ENCODE assay signal across 23 mouse cellular contexts in genomic region chr12:69171307-69171706, GRCm38 (mm10). TPM values are rescaled to one million over a fixed set of nuclear protein-coding genes. Genes with fewer than 3 reads are reported as not detected.
A peak's percentile ranks its signal among the peaks of the same experiment; 100 is the strongest.
DNase-seq lines count a peak whose midpoint lies in the region; ATAC-seq and TF ChIP-seq lines count a peak whose summit lies in the region.
"Had no signal": no experiment of that assay in that cellular context is flagged by ENCODE, and none has a peak within 500 bp of the region (broad histone marks: within the 10 kb centered on the region; RNA-seq: fewer than 3 reads in every experiment).

No protein-coding gene starts in this region.

- TF ChIP-seq POLR2A in MEL (IDR thresholded peaks at IDR 0.05; ENCODE audit: control insufficient read depth in 1 of 2, insufficient read depth in 1 of 2, low read depth in 1 of 2, low read length in 2 of 2, poor library complexity in 1 of 2) = no peak
- no peak for TF ChIP-seq POLR2A in bone marrow macrophage, adult 2 months (IDR thresholded peaks at IDR 0.05; ENCODE audit: borderline replicate concordance, low read depth, low read length)

- H3K9me3 ChIP-seq in MEL (replicated peaks; ENCODE audit: insufficient read depth, low read length) = no peaks in the 10 kb centered on the region
- no peaks in the 10 kb centered on the region for H3K9me3 ChIP-seq in midbrain, embryonic 14.5 days (ENCODE audit: control insufficient read depth, low read length)
- H3K9me3 ChIP-seq: embryonic facial prominence, embryonic 10.5 days; embryonic facial prominence, embryonic 12.5 days; forebrain, embryonic 13.5 days; forebrain, embryonic 15.5 days had no signal

- H3K4me2 ChIP-seq in midbrain, embryonic 14.5 days (ENCODE audit: low read length) = no peak overlapping the region
- H3K4me2 ChIP-seq: embryonic facial prominence, embryonic 12.5 days; forebrain, embryonic 13.5 days; forebrain, embryonic 15.5 days had no signal

- DNase-seq in MEL (ENCODE audit: low read depth, low spot score) = no peak
- DNase-seq in spleen, postnatal 14 days (ENCODE audit: low spot score in 2 of 2) = no peak
- DNase-seq in thymus, postnatal 14 days = no peak
- DNase-seq in midbrain, embryonic 14.5 days = no peak
- DNase-seq: adrenal gland, adult 8-10 months; adrenal gland, postnatal 14 days; adrenal gland, postnatal 36 days; cerebellum, adult 11 months; cerebellum, adult 18-20 months; cerebellum, adult 8-10 months; cerebellum, adult 9-11 months; cerebellum, postnatal 14 days; cerebellum, postnatal 36 days; forebrain, postnatal 0 days had no signal

- H3K79me2 ChIP-seq in MEL (ENCODE audit: control insufficient read depth, insufficient read depth, low read length, poor library complexity) = peaks cover 11% of the 10 kb centered on the region

- peaks cover 0 to 10% of the 10 kb centered on the region in 2 experiments for H3K36me3 ChIP-seq in MEL (ENCODE audit: control insufficient read depth in 1 of 2, insufficient read depth in 2 of 2, low read length in 2 of 2)
- no peaks in the 10 kb centered on the region for H3K36me3 ChIP-seq in midbrain, embryonic 14.5 days (ENCODE audit: control insufficient read depth, insufficient read depth, low read length)
- H3K36me3 ChIP-seq: forebrain, embryonic 15.5 days had no signal

- H3K9ac ChIP-seq in MEL (ENCODE audit: control insufficient read depth, low read depth, low read length, poor library complexity, severe bottlenecking) = no peak overlapping the region
- no peak overlapping the region for H3K9ac ChIP-seq in midbrain, embryonic 14.5 days (replicated peaks; ENCODE audit: low read length)
- H3K9ac ChIP-seq: embryonic facial prominence, embryonic 12.5 days; forebrain, embryonic 13.5 days; forebrain, embryonic 15.5 days; forebrain, postnatal 0 days had no signal

- H3K27me3 ChIP-seq in MEL (ENCODE audit: control insufficient read depth in 1 of 2, insufficient read depth in 2 of 2, low read length in 2 of 2) = no peaks in the 10 kb centered on the region
- H3K27me3 ChIP-seq in midbrain, embryonic 14.5 days (ENCODE audit: control insufficient read depth, insufficient read depth, low read length) = no peaks in the 10 kb centered on the region
- H3K27me3 ChIP-seq: embryonic facial prominence, embryonic 12.5 days; forebrain, embryonic 13.5 days; forebrain, embryonic 15.5 days; Patski had no signal

- no peak for TF ChIP-seq CTCF in MEL (IDR thresholded peaks at IDR 0.05 in 2 of 3, conservative IDR thresholded peaks at IDR 0.05 in 1 of 3; ENCODE audit: control insufficient read depth in 1 of 3, insufficient read depth in 1 of 3, low read depth in 2 of 3, low read length in 3 of 3, poor library complexity in 1 of 3, severe bottlenecking in 1 of 3)
- no peak for TF ChIP-seq CTCF in bone marrow macrophage, adult 2 months (IDR thresholded peaks at IDR 0.05; ENCODE audit: low read depth, low read length)

- TF ChIP-seq EP300 in MEL (IDR thresholded peaks at IDR 0.05; ENCODE audit: low read depth in 1 of 2, low read length in 2 of 2) = peak in 1 of 2 experiments; percentile 23; a peak in 1 of 4 replicates

- WGBS in midbrain, embryonic 14.5 days = 97% methylated on average over 2 of the region's 2 CpGs

- H3K4me1 ChIP-seq in MEL (ENCODE audit: control insufficient read depth in 1 of 2, insufficient read depth in 2 of 2, low read length in 2 of 2) = peaks cover 0 to 2% of the 10 kb centered on the region in 2 experiments; a peak in 2 of 4 replicates
- peaks cover 19% of the 10 kb centered on the region for H3K4me1 ChIP-seq in bone marrow macrophage, adult 2 months (ENCODE audit: control insufficient read depth, insufficient read depth, low read length)
- H3K4me1 ChIP-seq in midbrain, embryonic 14.5 days (ENCODE audit: control insufficient read depth, insufficient read depth, low read length) = peaks cover 5% of the 10 kb centered on the region; the same call in 1 of the 2 replicates

- no peak overlapping the region for H3K4me3 ChIP-seq in MEL (ENCODE audit: control insufficient read depth in 1 of 2, insufficient read depth in 1 of 2, low read depth in 2 of 2, low read length in 2 of 2)
- H3K4me3 ChIP-seq in bone marrow macrophage, adult 2 months (ENCODE audit: insufficient read depth, low read length) = no peak overlapping the region
- H3K4me3 ChIP-seq in midbrain, embryonic 14.5 days (replicated peaks; ENCODE audit: low read depth, low read length) = no peak overlapping the region
- H3K4me3 ChIP-seq: embryonic facial prominence, embryonic 10.5 days; embryonic facial prominence, embryonic 12.5 days; forebrain, embryonic 13.5 days; forebrain, embryonic 15.5 days had no signal

- ATAC-seq in megakaryocyte progenitor cell, adult 5-6 weeks (replicated peaks; ENCODE audit: poor library complexity) = peak; percentile 30
- ATAC-seq in midbrain, embryonic 14.5 days (ENCODE audit: low FRiP score, low TSS enrichment) = no peak
- ATAC-seq: activated CD4-positive, CD25-positive, alpha-beta regulatory T cell, adult 4 months; forebrain, embryonic 13.5 days; forebrain, embryonic 15.5 days; forebrain, postnatal 0 days; Patski had no signal

- TF ChIP-seq RAD21 in MEL (IDR thresholded peaks at IDR 0.05; ENCODE audit: low read depth, low read length) = no peak

- H3K27ac ChIP-seq in MEL (ENCODE audit: control insufficient read depth, low read depth, low read length) = no peak overlapping the region
- peak overlapping the region; percentile 63 for H3K27ac ChIP-seq in bone marrow macrophage, adult 2 months (ENCODE audit: insufficient read depth, low read depth, low read length)
- H3K27ac ChIP-seq in midbrain, embryonic 14.5 days (replicated peaks; ENCODE audit: low read depth, low read length) = no peak overlapping the region
- H3K27ac ChIP-seq: embryonic facial prominence, embryonic 10.5 days; embryonic facial prominence, embryonic 12.5 days; forebrain, embryonic 13.5 days; forebrain, embryonic 15.5 days had no signal

TF ChIP-seq in MEL, 35 proteins besides CTCF, POLR2A, EP300 and RAD21 (continues in another document):
- no peak for TF ChIP-seq NELFE (IDR thresholded peaks at IDR 0.05; ENCODE audit: low read depth, low read length)
- peak; percentile 21; the same call in 1 of the 2 replicates for TF ChIP-seq TCF12 (IDR thresholded peaks at IDR 0.05; ENCODE audit: low read depth, low read length)
- TF ChIP-seq USF2 (IDR thresholded peaks at IDR 0.05; ENCODE audit: borderline replicate concordance in 1 of 2, insufficient read depth in 1 of 2, low read depth in 1 of 2, low read length in 2 of 2) = no peak
- TF ChIP-seq MAX (IDR thresholded peaks at IDR 0.05; ENCODE audit: low read length) = no peak
- TF ChIP-seq MAFK (IDR thresholded peaks at IDR 0.05; ENCODE audit: borderline replicate concordance, low read depth, low read length) = no peak
- peak; percentile 56; the same call in 1 of the 2 replicates for TF ChIP-seq SIN3A (IDR thresholded peaks at IDR 0.05; ENCODE audit: low read length)
- no peak for TF ChIP-seq SMC3 (IDR thresholded peaks at IDR 0.05; ENCODE audit: low read depth, low read length)

RNA-seq across cellular contexts. Expression of gene Lrr1, which starts 2.7 kb away (rescaled TPM):
- 10.2 and 14.1 TPM in 2 replicates for total RNA-seq in MEL (2012; rRNA removed)
- polyA plus RNA-seq in MEL (2012; ENCODE audit: insufficient read depth in 1 of 2, insufficient read length in 2 of 2, low read depth in 1 of 2, low replicate concordance in 2 of 2, missing spikeins in 1 of 2) = 10 to 100 TPM in 1 of 2 experiments, not detected in 1; 23.1 TPM
- polyA plus RNA-seq in bone marrow macrophage, adult 2 months (2012; ENCODE audit: insufficient read depth, insufficient read length, missing spikeins) = 5.7 and 6.3 TPM in 2 replicates
- 32.3 and 40.5 TPM in 2 replicates for total RNA-seq in megakaryocyte progenitor cell, adult 5-6 weeks (2015)
- total RNA-seq in megakaryocyte progenitor cell, adult 5-6 weeks (2017) = 11.6 and 17.9 TPM in 2 replicates
- polyA plus RNA-seq in midbrain, embryonic 14.5 days (2014; fragmentation: Nextera tagmentation; extraction: Ambion mirVana) = 4.3 and 5.5 TPM in 2 replicates
- total RNA-seq: adrenal gland, adult 18-20 months; adrenal gland, adult 8-10 months had no signal

RNA-seq across cellular contexts. Expression of gene Rps29, which starts 12.3 kb away (rescaled TPM):
- total RNA-seq in MEL (2012; rRNA removed) = 4,641 and 5,133 TPM in 2 replicates
- 1,000 to 10,000 TPM in 1 of 2 experiments, 100 to 1,000 TPM in 1; 450 to 1,410 TPM for polyA plus RNA-seq in MEL (2012; ENCODE audit: insufficient read depth in 1 of 2, insufficient read length in 2 of 2, low read depth in 1 of 2, low replicate concordance in 2 of 2, missing spikeins in 1 of 2)
- polyA plus RNA-seq in bone marrow macrophage, adult 2 months (2012; ENCODE audit: insufficient read depth, insufficient read length, missing spikeins) = 1,903 and 2,167 TPM in 2 replicates
- 2,352 and 2,382 TPM in 2 replicates for total RNA-seq in megakaryocyte progenitor cell, adult 5-6 weeks (2015)
- 2,189 and 3,108 TPM in 2 replicates for total RNA-seq in megakaryocyte progenitor cell, adult 5-6 weeks (2017)
- polyA plus RNA-seq in midbrain, embryonic 14.5 days (2014; fragmentation: Nextera tagmentation; extraction: Ambion mirVana) = 1,138 and 1,407 TPM in 2 replicates

RNA-seq across cellular contexts. Expression of gene Rpl36al, which starts 12.6 kb away (rescaled TPM):
- total RNA-seq in MEL (2012; rRNA removed) = 1,318 and 1,322 TPM in 2 replicates
- 100 to 1,000 TPM in 1 of 2 experiments, not detected in 1; 696 TPM for polyA plus RNA-seq in MEL (2012; ENCODE audit: insufficient read depth in 1 of 2, insufficient read length in 2 of 2, low read depth in 1 of 2, low replicate concordance in 2 of 2, missing spikeins in 1 of 2)
- polyA plus RNA-seq in bone marrow macrophage, adult 2 months (2012; ENCODE audit: insufficient read depth, insufficient read length, missing spikeins) = 390 and 430 TPM in 2 replicates
- total RNA-seq in megakaryocyte progenitor cell, adult 5-6 weeks (2015) = 1,035 and 1,112 TPM in 2 replicates
- total RNA-seq in megakaryocyte progenitor cell, adult 5-6 weeks (2017) = 1,330 and 1,393 TPM in 2 replicates
- polyA plus RNA-seq in midbrain, embryonic 14.5 days (2014; fragmentation: Nextera tagmentation; extraction: Ambion mirVana) = 340 and 383 TPM in 2 replicates

RNA-seq across cellular contexts. Expression of gene Mgat2, which starts 12.7 kb away (rescaled TPM):
- 43.3 and 65.3 TPM in 2 replicates for total RNA-seq in MEL (2012; rRNA removed)
- 10 to 100 TPM in 1 of 2 experiments, not detected in 1; 40.9 TPM for polyA plus RNA-seq in MEL (2012; ENCODE audit: insufficient read depth in 1 of 2, insufficient read length in 2 of 2, low read depth in 1 of 2, low replicate concordance in 2 of 2, missing spikeins in 1 of 2)
- polyA plus RNA-seq in bone marrow macrophage, adult 2 months (2012; ENCODE audit: insufficient read depth, insufficient read length, missing spikeins) = 58.3 and 60.4 TPM in 2 replicates
- total RNA-seq in megakaryocyte progenitor cell, adult 5-6 weeks (2015) = 145 TPM in 2 replicates
- 149 and 155 TPM in 2 replicates for total RNA-seq in megakaryocyte progenitor cell, adult 5-6 weeks (2017)
- 37.6 and 39.9 TPM in 2 replicates for polyA plus RNA-seq in midbrain, embryonic 14.5 days (2014; fragmentation: Nextera tagmentation; extraction: Ambion mirVana)

RNA-seq across cellular contexts. Expression of gene Gm49383, which starts 25.6 kb away (rescaled TPM):
- total RNA-seq in MEL (2012; rRNA removed) = 25.2 and 27.5 TPM in 2 replicates
- 10 to 100 TPM in 1 of 2 experiments, not detected in 1; 28.8 TPM for polyA plus RNA-seq in MEL (2012; ENCODE audit: insufficient read depth in 1 of 2, insufficient read length in 2 of 2, low read depth in 1 of 2, low replicate concordance in 2 of 2, missing spikeins in 1 of 2)
- 3.6 and 4.5 TPM in 2 replicates for polyA plus RNA-seq in bone marrow macrophage, adult 2 months (2012; ENCODE audit: insufficient read depth, insufficient read length, missing spikeins)
- 4.9 and 6.8 TPM in 2 replicates for total RNA-seq in megakaryocyte progenitor cell, adult 5-6 weeks (2015)
- total RNA-seq in megakaryocyte progenitor cell, adult 5-6 weeks (2017) = 31.7 and 39.3 TPM in 2 replicates
- polyA plus RNA-seq in midbrain, embryonic 14.5 days (2014; fragmentation: Nextera tagmentation; extraction: Ambion mirVana) = 12.7 and 15.0 TPM in 2 replicates
